Mouse (Mus musculus) brain, embryonic 14.5 days (tissue): ENCODE measurements at regions not wholly inside any gene's neighbourhood (a gene's known extent, or its start where the extent isn't known, plus 50 kb on each side); places are given as distances from the start of the nearest gene placed in this dataset.

Experiments used
- DNase-seq: peaks from one replicate; pipeline ENCODE4 v3.0.0-alpha.2; 2011; ENCODE audit warnings: low read depth
- CTCF ChIP-seq: fragments of 200-500 bp; IDR thresholded peaks from 2 replicates; pipeline ENCODE4 v1.5.1; 2012; ENCODE audit warnings: inconsistent platforms, mild to moderate bottlenecking, moderate library complexity, borderline replicate concordance; ENCODE audit not compliant: insufficient read depth, insufficient read length; ENCODE audit errors: extremely low read depth
- POLR2A ChIP-seq: fragments of 200-500 bp; IDR thresholded peaks from 2 replicates; pipeline ENCODE4 v1.6.1; 2012; ENCODE audit warnings: mild to moderate bottlenecking, inconsistent platforms, borderline replicate concordance; ENCODE audit not compliant: poor library complexity, insufficient read depth, insufficient read length, severe bottlenecking; ENCODE audit errors: extremely low read depth

GRCm38 (mm10) chr9:47434091-47434490 is 95.9 kb upstream of the Cadm1 start:
- no peak for TF ChIP-seq POLR2A
- TF ChIP-seq CTCF = no peak
- no peak for DNase-seq

- DNase-seq = peak; percentile 32
- TF ChIP-seq POLR2A (no peak), CTCF (no peak)
Observed at GRCm38 (mm10) chr9:47438976-47439375, 91.0 kb upstream of the Cadm1 start.

GRCm38 (mm10) chr9:47439506-47439905 is 90.5 kb upstream of the Cadm1 start:
- DNase-seq = peak; percentile 60
- TF ChIP-seq CTCF = no peak
- TF ChIP-seq POLR2A = no peak

- TF ChIP-seq POLR2A = no peak
- TF ChIP-seq CTCF = peak; percentile 57; the same call in 1 of the 2 replicates
- peak; percentile 81 for DNase-seq
Observed at GRCm38 (mm10) chr9:47440128-47440527, 89.8 kb upstream of the Cadm1 start.

- TF ChIP-seq CTCF (no peak), POLR2A (no peak)
Observed at GRCm38 (mm10) chr9:47441155-47441554, 88.8 kb upstream of the Cadm1 start.

GRCm38 (mm10) chr9:47444168-47444567 is 85.8 kb upstream of the Cadm1 start:
- DNase-seq = no peak
- TF ChIP-seq CTCF (no peak), POLR2A (no peak)

More at GRCm38 (mm10) chr9:47441155-47441554, 88.8 kb upstream of the Cadm1 start:
- no peak for DNase-seq

GRCm38 (mm10) chr9:47444752-47445151 is 85.2 kb upstream of the Cadm1 start:
- TF ChIP-seq CTCF = no peak
- TF ChIP-seq POLR2A = no peak
- DNase-seq = no peak

- TF ChIP-seq CTCF (no peak), POLR2A (no peak)
- DNase-seq = no peak
Observed at GRCm38 (mm10) chr9:47445332-47445731, 84.6 kb upstream of the Cadm1 start.

GRCm38 (mm10) chr9:47452752-47453151 is 77.2 kb upstream of the Cadm1 start:
- TF ChIP-seq POLR2A (no peak), CTCF (no peak)
- DNase-seq = no peak

- TF ChIP-seq CTCF = no peak
- peak; percentile 14 for DNase-seq
Observed at GRCm38 (mm10) chr9:47458721-47459418, 71.1 kb upstream of the Cadm1 start.

- TF ChIP-seq POLR2A = no peak
- no peak for DNase-seq
Observed at GRCm38 (mm10) chr9:47459461-47460049, 70.4 kb upstream of the Cadm1 start.

GRCm38 (mm10) chr9:47460241-47460640 is 69.7 kb upstream of the Cadm1 start:
- peak; percentile 36 for DNase-seq
- TF ChIP-seq CTCF (no peak), POLR2A (no peak)

- DNase-seq = no peak
- no peak for TF ChIP-seq CTCF
- TF ChIP-seq POLR2A = no peak
Observed at GRCm38 (mm10) chr9:47461915-47462314, 68.1 kb upstream of the Cadm1 start.

GRCm38 (mm10) chr9:47466767-47467166 is 63.2 kb upstream of the Cadm1 start:
- no peak for DNase-seq
- TF ChIP-seq CTCF = no peak
- no peak for TF ChIP-seq POLR2A

- no peak for DNase-seq
- TF ChIP-seq CTCF (no peak), POLR2A (no peak)
Observed at GRCm38 (mm10) chr9:47467815-47468214, 62.2 kb upstream of the Cadm1 start.

GRCm38 (mm10) chr9:47469576-47469975 is 60.4 kb upstream of the Cadm1 start:
- no peak for DNase-seq
- TF ChIP-seq CTCF = no peak
- no peak for TF ChIP-seq POLR2A
